Mouse (Mus musculus): ENCODE measurements around the gene Mgarp.

Gene Mgarp

GRCm38 (mm10) chr3:51340552-51341267 lies 55.8 kb downstream of the Mgarp start, which contains the start of gene Elf2:
TSS of gene Elf2 (minus strand) at chr3:51340663.
- DNase-seq (ENCODE audit: low read depth, low spot score) = peak; percentile 78

GRCm38 (mm10) chr3:51339734-51340551 lies 56.6 kb downstream of the Mgarp start:
- DNase-seq (ENCODE audit: low read depth, low spot score) = peak; percentile 56

DNA sequence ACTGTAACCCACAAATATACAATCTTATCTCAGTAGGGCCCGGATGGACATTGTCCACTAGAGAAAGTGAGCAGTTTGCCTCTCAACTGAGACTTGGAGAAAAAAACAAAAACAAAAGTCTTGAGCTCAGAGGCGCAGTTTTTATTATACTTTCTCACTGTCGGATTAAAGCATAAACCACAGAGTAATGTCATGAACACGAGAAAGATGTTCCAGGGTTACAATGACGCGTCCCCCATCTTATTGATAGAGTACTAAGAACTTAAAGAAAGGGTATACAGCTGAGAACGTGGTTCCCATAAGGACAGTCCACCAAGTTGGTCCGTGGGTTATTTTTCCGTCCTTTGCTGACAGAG lies 57.2 kb downstream of the Mgarp start:
- no peak for DNase-seq (ENCODE audit: low read depth, low spot score)

Data from R1 (cell line).